Mouse (Mus musculus): ENCODE data around the gene Ppp1r9b.

Gene Ppp1r9b

DNA sequence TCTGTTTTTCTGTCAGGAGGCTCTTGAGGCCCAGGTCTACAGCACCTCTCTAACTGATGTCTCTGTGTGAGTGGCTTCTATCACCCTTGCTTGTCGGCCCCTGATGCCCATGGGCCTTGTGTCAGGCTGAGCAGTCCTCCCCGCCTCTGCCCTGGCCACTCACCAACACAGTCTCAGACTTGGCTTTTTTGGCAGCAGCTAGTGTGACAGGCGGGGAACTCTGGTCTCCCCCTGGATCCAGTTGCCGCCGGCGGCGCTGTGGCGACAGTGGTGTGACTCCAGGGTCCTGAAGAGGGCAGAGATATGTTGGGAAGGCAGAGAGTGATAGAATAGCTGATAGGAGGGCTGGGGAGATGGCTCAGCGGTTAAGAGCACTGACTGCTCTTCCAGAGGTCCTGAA is 62.2 kb downstream of the Ppp1r9b start:
- no peak for DNase-seq
